Mouse (Mus musculus) neural tube, embryonic 14.5 days (tissue): ENCODE measurements around the gene Oas3. TPM values are rescaled to one million over a fixed set of nuclear protein-coding genes. Genes with fewer than 3 reads are reported as not detected.
"Not testable (repeated sequence)": the region's sequence is repeated elsewhere in the genome, so short reads cannot be mapped to it uniquely, and the experiment has no call there.

Experiments used
- ATAC-seq: fragments of 200-750 bp; cut with Nextera tagmentation; 2 replicates; pipeline ENCODE4 v1.8.0; 2017; ENCODE audit warnings: low read depth, mild to moderate bottlenecking, moderate TSS enrichment, moderate library complexity
- H3K27ac ChIP-seq: fragments of 300-500 bp; sonication (generic); 2 replicates; pipeline ENCODE4 v1.5.1; 2014; ENCODE audit warnings: low read depth, mild to moderate bottlenecking, control low read depth, low read length, moderate library complexity, mixed read lengths
- H3K27me3 ChIP-seq: fragments of 300-500 bp; sonication (generic); 2 replicates; pipeline ENCODE4 v1.6.1; 2014; ENCODE audit warnings: low read length; ENCODE audit not compliant: control insufficient read depth, insufficient read depth
- H3K36me3 ChIP-seq: fragments of 300-500 bp; sonication (generic); 2 replicates; pipeline ENCODE4 v1.6.1; 2014; ENCODE audit warnings: low read length, mixed read lengths; ENCODE audit not compliant: control insufficient read depth, insufficient read depth
- H3K4me1 ChIP-seq: fragments of 300-500 bp; sonication (generic); 2 replicates; pipeline ENCODE4 v1.6.1; 2014; ENCODE audit warnings: low read length; ENCODE audit not compliant: control insufficient read depth, insufficient read depth
- H3K4me2 ChIP-seq: fragments of 300-500 bp; sonication (generic); 2 replicates; pipeline ENCODE4 v1.6.1; 2014; ENCODE audit warnings: mild to moderate bottlenecking, low read depth, low read length, control low read depth
- H3K4me3 ChIP-seq: fragments of 300-500 bp; sonication (generic); 2 replicates; pipeline ENCODE4 v1.5.1; 2014; ENCODE audit warnings: low read depth, low read length, control low read depth, mixed read lengths
- H3K9ac ChIP-seq: fragments of 300-500 bp; sonication (generic); replicated peaks from 2 replicates; pipeline ENCODE4 v1.6.1; 2014; ENCODE audit warnings: low read depth, mild to moderate bottlenecking, control low read depth, low read length, mixed read lengths
- H3K9me3 ChIP-seq: fragments of 300-500 bp; sonication (generic); 2 replicates; pipeline ENCODE4 v1.6.1; 2016; ENCODE audit warnings: low read length; ENCODE audit not compliant: control insufficient read depth
- WGBS: fragments of 180-500 bp; shearing (Covaris S2); extraction: QIAGEN DNeasy Blood & Tissue Kit; methylation state at CpG from one replicate; pipeline ENCODE4 v1.1.7; 2014; 5-methylcytosine and 5-hydroxymethylcytosine counted together
- polyA plus RNA-seq: library from polyadenylated mRNA; unstranded; fragments of >200 nt; fragmentation: Nextera tagmentation; extraction: Ambion mirVana; gene quantifications from 2 replicates; pipeline ENCODE4 v1.2.1, GENCODE M21; 2014

The Oas3 gene
- polyA plus RNA-seq, 1 experiment from 2014 or later: 0.42 TPM

DNA sequence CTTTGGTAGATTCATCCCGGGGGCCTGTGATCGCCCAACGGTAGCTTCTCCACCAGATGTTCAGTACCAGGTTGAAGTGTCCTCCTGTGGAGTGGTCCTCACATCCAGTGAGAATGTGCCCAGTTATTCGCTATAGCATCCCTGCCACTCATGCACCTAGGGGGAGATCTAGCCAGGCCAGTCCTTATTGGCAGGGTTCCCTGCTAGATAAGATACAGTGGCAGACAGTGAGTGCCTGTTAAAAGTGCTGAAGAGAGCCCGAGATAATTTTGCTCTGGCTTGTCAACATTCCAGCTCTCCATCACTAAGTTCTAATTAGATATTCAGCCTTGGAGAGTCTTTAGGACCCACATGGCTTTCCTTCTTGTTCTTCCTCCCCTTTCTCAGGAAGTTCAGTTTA is 20.7 kb upstream of the Oas3 start:
- 84% methylated on average over 5 of the region's 5 CpGs for WGBS

DNA sequence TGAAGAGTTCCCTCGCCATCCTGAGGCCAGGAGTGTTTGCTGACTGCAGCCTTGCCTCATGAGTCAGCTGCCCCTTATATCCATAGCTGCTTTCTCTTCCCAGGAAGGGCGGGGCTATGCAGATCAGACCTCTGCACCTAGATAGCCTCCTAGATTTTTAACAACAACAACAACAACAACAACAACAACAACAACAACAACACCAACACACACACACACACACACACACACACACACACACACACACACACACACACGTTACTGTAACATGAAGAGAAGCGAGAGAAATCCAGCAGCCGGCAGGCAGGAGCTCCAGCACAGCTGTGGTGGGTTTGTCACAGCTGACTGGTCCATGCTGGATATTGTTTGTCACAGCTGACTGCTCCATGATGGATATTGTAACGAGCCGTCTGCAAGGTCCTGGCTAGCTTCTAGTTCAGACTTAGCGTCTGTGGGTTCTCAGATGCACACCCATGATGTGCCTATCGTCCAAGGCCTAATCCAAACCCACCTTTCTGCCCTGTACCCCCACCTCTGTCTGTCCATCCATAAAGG is 18.1 kb upstream of the Oas3 start, which contains the start of gene Oas1e:
Gene Oas1e (minus strand): TSS at position 51 of the 555 bp plus-strand sequence.
- not testable (repeated sequence) for H3K4me1 ChIP-seq, H3K36me3 ChIP-seq, H3K4me3 ChIP-seq, H3K27ac ChIP-seq, H3K9ac ChIP-seq, ATAC-seq, H3K4me2 ChIP-seq, H3K27me3 ChIP-seq, H3K9me3 ChIP-seq
- WGBS: 75% methylated on average over 9 of the region's 9 CpGs

More for the DNA sequence above, 20.7 kb upstream of the Oas3 start:
- H3K9ac ChIP-seq, H3K36me3 ChIP-seq, H3K27me3 ChIP-seq, H3K27ac ChIP-seq, ATAC-seq, H3K4me3 ChIP-seq, H3K4me1 ChIP-seq, H3K9me3 ChIP-seq, H3K4me2 ChIP-seq: not testable (repeated sequence)

DNA sequence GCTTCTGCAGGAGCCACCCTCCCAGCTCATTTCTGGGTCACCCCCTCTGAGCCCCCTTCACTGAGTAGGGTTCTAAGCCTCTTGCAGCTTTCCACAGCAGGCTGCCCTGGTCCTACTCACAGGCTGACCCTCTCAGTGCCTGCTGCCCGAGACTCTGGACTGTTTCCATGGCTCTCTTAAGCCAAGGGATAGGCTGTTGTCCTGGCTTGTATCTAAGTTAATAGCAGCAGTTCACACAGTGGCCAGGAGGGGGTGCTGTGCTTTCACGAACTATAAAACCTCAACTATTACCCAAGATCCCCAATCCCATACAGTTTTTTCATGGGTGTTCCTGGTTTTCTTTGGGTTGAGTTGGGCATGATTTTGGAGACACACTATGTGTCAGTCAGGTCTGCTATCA is 15.6 kb upstream of the Oas3 start:
- 39% methylated on average over 2 of the region's 2 CpGs for WGBS
- no peak for ATAC-seq
- Histone ChIP-seq H3K36me3 (no peaks in the 10 kb centered on the region), H3K9ac (no peak overlapping the region), H3K27me3 (no peaks in the 10 kb centered on the region), H3K27ac (no peak overlapping the region), H3K4me1 (no peaks in the 10 kb centered on the region), H3K4me2 (no peak overlapping the region), H3K4me3 (no peak overlapping the region), H3K9me3 (no peaks in the 10 kb centered on the region)

DNA sequence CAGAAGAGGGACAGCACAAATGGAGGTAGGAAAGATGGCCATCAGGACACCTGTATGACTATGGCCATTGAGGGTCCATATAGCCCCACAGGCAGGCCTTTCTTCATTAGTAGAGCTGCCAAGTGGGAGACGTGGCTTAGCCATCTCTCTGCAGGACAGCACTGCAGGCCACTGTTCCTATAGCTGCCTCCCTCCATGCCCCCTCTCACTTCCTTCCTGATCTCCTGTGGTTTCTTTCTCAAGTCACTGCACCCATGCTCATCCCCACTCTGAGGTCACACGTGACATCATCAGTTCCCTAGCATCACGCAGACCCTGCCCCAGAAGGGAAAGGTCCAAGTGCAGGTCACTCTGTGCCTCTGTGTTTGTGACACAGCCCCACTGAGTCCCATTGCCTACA is 9.6 kb upstream of the Oas3 start:
- no peaks in the 10 kb centered on the region for H3K4me1 ChIP-seq
- H3K27me3 ChIP-seq: no peaks in the 10 kb centered on the region
- no peak overlapping the region for H3K4me2 ChIP-seq
- WGBS: 57% methylated on average over 3 of the region's 3 CpGs
- H3K4me3 ChIP-seq: no peak overlapping the region
- no peak for ATAC-seq
- no peak overlapping the region for H3K9ac ChIP-seq
- H3K36me3 ChIP-seq: no peaks in the 10 kb centered on the region
- no peak overlapping the region for H3K27ac ChIP-seq
- H3K9me3 ChIP-seq: no peaks in the 10 kb centered on the region

DNA sequence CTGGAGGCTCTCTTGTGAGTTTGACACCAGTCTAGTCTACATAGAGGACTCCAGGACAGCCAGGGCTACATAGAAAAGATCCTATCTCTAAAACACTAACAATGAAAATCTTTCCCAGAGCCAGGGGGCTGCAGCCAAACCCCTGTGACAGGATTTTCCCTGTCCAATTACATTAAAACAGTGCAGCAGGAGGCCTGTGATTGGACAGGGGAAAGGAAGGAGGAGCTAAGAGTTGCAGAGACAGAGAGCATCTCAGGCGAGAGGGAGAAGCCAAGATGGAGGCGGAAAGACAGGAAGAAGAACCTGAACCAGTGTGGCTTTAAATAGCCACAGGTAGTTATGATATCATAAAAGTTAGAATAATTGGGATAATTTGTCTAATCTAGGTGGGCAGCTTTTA is 5.0 kb upstream of the Oas3 start:
- Histone ChIP-seq H3K4me3 (no peak overlapping the region), H3K4me1 (no peaks in the 10 kb centered on the region), H3K4me2 (no peak overlapping the region), H3K9me3 (no peaks in the 10 kb centered on the region), H3K9ac (no peak overlapping the region), H3K36me3 (no peaks in the 10 kb centered on the region), H3K27me3 (no peaks in the 10 kb centered on the region), H3K27ac (no peak overlapping the region)
- no peak for ATAC-seq
- WGBS: 78% methylated on average over 2 of the region's 2 CpGs

DNA sequence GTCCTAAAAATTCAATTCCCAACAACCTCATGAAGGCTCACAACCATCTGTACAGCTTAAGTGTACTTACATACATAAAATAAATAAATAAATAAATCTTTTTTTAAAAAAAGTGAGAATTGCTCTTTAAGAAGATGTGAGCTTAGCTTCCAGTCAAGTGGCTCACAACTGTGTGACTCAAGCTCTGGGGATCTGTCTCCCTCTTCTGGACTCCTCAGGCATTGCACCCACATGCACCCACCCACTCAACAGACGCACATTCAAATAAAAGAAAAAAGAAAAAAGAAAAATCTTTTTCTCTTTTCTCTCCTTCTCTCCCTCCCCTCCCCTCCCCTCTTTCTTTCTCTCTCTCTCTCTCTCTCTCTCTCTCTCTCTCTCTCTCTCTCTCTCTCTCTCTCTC is 4.2 kb upstream of the Oas3 start:
- Histone ChIP-seq H3K36me3 (no peaks in the 10 kb centered on the region), H3K27ac (no peak overlapping the region), H3K27me3 (no peaks in the 10 kb centered on the region), H3K4me2 (no peak overlapping the region), H3K9me3 (no peaks in the 10 kb centered on the region), H3K4me1 (no peaks in the 10 kb centered on the region), H3K4me3 (no peak overlapping the region), H3K9ac (no peak overlapping the region)
- WGBS: 88% methylated on average over 1 of the region's 1 CpGs
- ATAC-seq: no peak

DNA sequence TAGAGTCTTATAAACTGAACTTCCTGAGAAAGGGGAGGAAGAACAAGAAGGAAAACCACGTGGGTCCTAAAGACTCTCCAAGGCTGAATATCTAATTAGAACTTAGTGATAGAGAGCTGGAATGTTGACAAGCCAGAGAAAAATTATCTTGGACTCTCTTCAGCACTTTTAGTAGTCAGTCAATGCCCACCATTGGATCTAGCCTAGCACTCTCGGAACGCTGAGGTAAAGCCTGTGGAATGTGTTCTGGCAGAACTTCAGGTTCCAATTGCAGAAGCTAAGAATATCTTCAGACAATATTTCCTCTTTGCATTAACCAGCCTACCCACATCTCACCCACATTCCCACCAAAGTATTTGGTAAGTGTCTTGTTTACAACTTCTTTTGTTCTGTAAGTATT is 2.5 kb upstream of the Oas3 start:
- H3K4me1 ChIP-seq: no peaks in the 10 kb centered on the region
- H3K9me3 ChIP-seq: no peaks in the 10 kb centered on the region
- H3K4me2 ChIP-seq: no peak overlapping the region
- ATAC-seq: no peak
- H3K27me3 ChIP-seq: no peaks in the 10 kb centered on the region
- H3K4me3 ChIP-seq: no peak overlapping the region
- H3K9ac ChIP-seq: no peak overlapping the region
- H3K36me3 ChIP-seq: no peaks in the 10 kb centered on the region
- no peak overlapping the region for H3K27ac ChIP-seq
- 64% methylated on average over 3 of the region's 3 CpGs for WGBS

DNA sequence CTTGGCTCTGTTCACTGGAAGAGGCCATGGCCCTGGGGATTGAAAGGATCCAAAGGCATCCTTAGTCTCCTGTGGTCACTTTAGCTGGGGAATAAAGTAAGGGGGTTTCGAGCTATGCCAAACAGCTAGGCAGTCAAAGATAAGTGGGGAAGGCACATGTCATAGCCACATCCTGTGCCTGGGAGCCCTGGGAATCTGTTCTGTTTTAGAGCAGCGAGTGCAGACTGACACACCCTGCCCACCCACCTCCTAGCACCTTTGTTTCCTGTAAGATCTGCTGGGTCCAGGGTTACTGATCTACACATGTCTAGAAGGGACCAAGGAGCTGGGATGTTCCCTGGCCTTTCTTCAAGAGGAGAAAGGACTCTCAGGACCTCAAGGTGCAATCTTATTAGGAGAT is 1.5 kb upstream of the Oas3 start:
- Histone ChIP-seq H3K27me3 (no peaks in the 10 kb centered on the region), H3K9me3 (no peaks in the 10 kb centered on the region), H3K4me3 (no peak overlapping the region), H3K36me3 (no peaks in the 10 kb centered on the region), H3K4me1 (no peaks in the 10 kb centered on the region), H3K27ac (no peak overlapping the region), H3K4me2 (no peak overlapping the region), H3K9ac (no peak overlapping the region)
- 77% methylated on average over 2 of the region's 2 CpGs for WGBS
- no peak for ATAC-seq

DNA sequence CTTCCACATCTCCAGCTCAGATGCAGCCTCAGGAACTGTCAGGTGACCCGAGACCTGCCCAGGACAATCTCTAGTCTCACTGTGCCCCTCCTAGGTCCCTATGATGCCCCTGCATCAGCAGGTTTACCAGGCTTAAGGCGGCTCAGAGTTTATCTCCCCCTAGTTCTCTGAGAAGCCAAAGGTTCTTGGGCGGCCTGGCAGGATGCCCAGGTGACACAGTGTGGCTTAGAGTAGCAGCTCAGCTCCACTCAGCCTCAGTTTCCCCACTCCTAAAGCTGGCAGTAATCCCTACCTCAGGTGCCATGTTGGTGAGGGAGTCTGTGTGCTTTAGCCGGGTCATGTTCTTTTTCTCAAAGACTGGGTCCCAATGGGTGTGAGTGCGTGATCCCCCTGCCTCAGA is 660 bp downstream of the Oas3 start:
- no peaks in the 10 kb centered on the region for H3K4me1 ChIP-seq
- H3K27me3 ChIP-seq: no peaks in the 10 kb centered on the region
- no peaks in the 10 kb centered on the region for H3K9me3 ChIP-seq
- no peaks in the 10 kb centered on the region for H3K36me3 ChIP-seq
- ATAC-seq: no peak
- H3K9ac ChIP-seq: no peak overlapping the region
- H3K4me2 ChIP-seq: no peak overlapping the region
- no peak overlapping the region for H3K4me3 ChIP-seq
- no peak overlapping the region for H3K27ac ChIP-seq
- WGBS: 84% methylated on average over 5 of the region's 5 CpGs
